Mouse (Mus musculus) heart, embryonic 14.5 days (tissue): ENCODE data around the gene Efcab10. TPM values are rescaled to one million over a fixed set of nuclear protein-coding genes. Genes with fewer than 3 reads are reported as not detected.
A peak's percentile ranks its signal among the peaks of the same experiment; 100 is the strongest.

Experiments used
- ATAC-seq: fragments of 200-750 bp; cut with Nextera tagmentation; 2 replicates; pipeline ENCODE4 v1.8.0; 2017; ENCODE audit warnings: low read depth, moderate TSS enrichment; ENCODE audit not compliant: insufficient number of reproducible peaks, insufficient read depth, low FRiP score
- H3K27ac ChIP-seq, 2 experiments: fragments of 200-500 bp in 1 of 2; fragments of 300-500 bp in 1 of 2; sonication (generic) in 1 of 2; replicated peaks in 1 of 2; 2 replicates each; pipeline ENCODE4 v1.5.1; 2012 to 2014; ENCODE audit warnings: low read depth in 2 of 2, low read length in 2 of 2, control low read depth in 1 of 2, mild to moderate bottlenecking in 1 of 2, mixed read lengths in 1 of 2; ENCODE audit not compliant: control insufficient read depth in 1 of 2, insufficient read depth in 1 of 2
- H3K27me3 ChIP-seq: fragments of 300-500 bp; sonication (generic); 2 replicates; pipeline ENCODE4 v1.6.1; 2014; ENCODE audit warnings: mild to moderate bottlenecking, low read length, control low read depth; ENCODE audit not compliant: control insufficient read depth, insufficient read depth
- H3K36me3 ChIP-seq: fragments of 300-500 bp; sonication (generic); 2 replicates; pipeline ENCODE4 v1.6.1; 2014; ENCODE audit warnings: mild to moderate bottlenecking, control low read depth, low read length, mixed read lengths; ENCODE audit not compliant: control insufficient read depth, insufficient read depth
- H3K4me1 ChIP-seq, 2 experiments: fragments of 200-500 bp in 1 of 2; fragments of 300-500 bp in 1 of 2; sonication (generic) in 1 of 2; 2 replicates each; pipeline ENCODE4 v1.6.1; 2012 to 2014; ENCODE audit warnings: low read length in 2 of 2, control low read depth in 1 of 2, mixed read lengths in 1 of 2; ENCODE audit not compliant: control insufficient read depth in 2 of 2, insufficient read depth in 2 of 2
- H3K4me2 ChIP-seq: fragments of 300-500 bp; sonication (generic); 2 replicates; pipeline ENCODE4 v1.6.1; 2014; ENCODE audit warnings: mild to moderate bottlenecking, low read length
- H3K4me3 ChIP-seq, 2 experiments: fragments of 200-500 bp in 1 of 2; fragments of 300-500 bp in 1 of 2; sonication (generic) in 1 of 2; 2 replicates each; pipeline ENCODE4 v1.5.1; 2012 to 2014; ENCODE audit warnings: low read length in 2 of 2, mild to moderate bottlenecking in 2 of 2, control low read depth in 1 of 2, low read depth in 1 of 2, moderate library complexity in 1 of 2; ENCODE audit not compliant: control insufficient read depth in 1 of 2, insufficient read depth in 1 of 2
- H3K9ac ChIP-seq: fragments of 300-500 bp; sonication (generic); 2 replicates; pipeline ENCODE4 v1.6.1; 2014; ENCODE audit warnings: mild to moderate bottlenecking, low read length
- H3K9me3 ChIP-seq: fragments of 300-500 bp; sonication (generic); 2 replicates; pipeline ENCODE4 v1.6.1; 2016; ENCODE audit warnings: low read length, control low read depth; ENCODE audit not compliant: control insufficient read depth
- WGBS: fragments of 180-500 bp; shearing (Covaris S2); extraction: QIAGEN DNeasy Blood & Tissue Kit; methylation state at CpG from one replicate; pipeline ENCODE4 v1.1.7; 2014; 5-methylcytosine and 5-hydroxymethylcytosine counted together
- polyA plus RNA-seq: library from polyadenylated mRNA; unstranded; fragments of >200 nt; fragmentation: Nextera tagmentation; extraction: Ambion mirVana; gene quantifications from 2 replicates; pipeline ENCODE4 v1.2.1, GENCODE M21; 2014

Gene Efcab10
- polyA plus RNA-seq, 1 experiment from 2014 or later = not detected

- Histone ChIP-seq H3K4me2 (no peak overlapping the region), H3K27ac (no peak overlapping the region), H3K4me3 (no peak overlapping the region), H3K9me3 (no peaks in the 10 kb centered on the region), H3K27me3 (no peaks in the 10 kb centered on the region), H3K9ac (no peak overlapping the region), H3K4me1 (peaks cover 6 to 12% of the 10 kb centered on the region in 2 experiments), H3K36me3 (no peaks in the 10 kb centered on the region)
- 66% methylated on average over 5 of the region's 5 CpGs for whole genome bisulfite sequencing
- ATAC-seq = no peak
Measured at GRCm38 (mm10) chr12:33359878-33360482, 34.7 kb upstream of the Efcab10 start.

DNA sequence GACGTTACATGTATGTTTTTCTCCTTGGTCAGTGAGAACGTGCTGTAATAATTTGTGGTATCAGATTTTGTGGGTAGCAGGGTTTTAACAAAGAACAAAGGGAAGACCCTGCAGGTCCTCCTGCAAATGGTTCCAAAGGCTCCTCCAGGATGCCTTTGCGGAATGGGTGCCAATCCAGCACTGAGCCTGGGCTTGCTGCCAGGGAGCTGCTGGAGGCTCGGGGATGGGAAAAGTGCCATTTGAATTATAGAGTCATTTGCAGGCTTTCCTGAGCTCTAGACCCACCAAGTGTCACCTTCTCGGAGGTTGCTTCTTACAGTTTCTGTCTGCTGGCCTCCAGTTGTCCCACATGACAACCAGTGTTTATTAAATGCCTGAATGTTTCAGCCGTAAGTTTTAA is 33.9 kb upstream of the Efcab10 start:
- Histone ChIP-seq H3K36me3 (no peaks in the 10 kb centered on the region), H3K4me3 (no peak overlapping the region), H3K9ac (no peak overlapping the region), H3K27me3 (no peaks in the 10 kb centered on the region), H3K4me1 (peaks cover 6 to 12% of the 10 kb centered on the region in 2 experiments), H3K27ac (0 out of 4 replicates have a peak overlapping the region, but pooled peaks of 1 of the 2 experiments have one; percentile 8), H3K9me3 (no peaks in the 10 kb centered on the region), H3K4me2 (no peak overlapping the region)
- no peak for ATAC-seq
- WGBS = 45% methylated on average over 6 of the region's 6 CpGs

DNA sequence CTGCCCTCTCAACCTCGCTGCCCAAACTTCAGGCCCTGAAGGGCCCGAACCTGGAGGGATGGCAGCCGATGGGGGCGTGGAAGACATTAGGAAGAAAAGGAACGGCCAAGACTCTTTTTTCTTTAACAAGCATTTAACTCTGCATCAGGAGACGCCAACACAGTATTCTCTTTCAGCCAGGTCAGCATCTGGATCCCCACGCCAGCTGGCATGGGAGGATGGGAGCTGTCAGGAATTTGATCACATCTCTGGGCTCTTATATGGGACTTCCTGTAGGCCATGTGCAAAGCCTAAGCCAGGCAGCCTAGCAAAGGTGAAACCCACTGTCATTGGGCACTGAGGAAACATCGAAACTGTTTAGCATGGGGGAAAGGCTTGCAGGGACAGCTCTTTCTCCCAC is 30.1 kb upstream of the Efcab10 start:
- Histone ChIP-seq H3K4me1 (peaks cover 6 to 12% of the 10 kb centered on the region in 2 experiments), H3K27ac (no peak overlapping the region), H3K27me3 (no peaks in the 10 kb centered on the region), H3K4me3 (no peak overlapping the region), H3K9ac (no peak overlapping the region), H3K9me3 (no peaks in the 10 kb centered on the region), H3K4me2 (no peak overlapping the region), H3K36me3 (0 out of 2 replicates have a peak, but pooled peaks cover 10% of the 10 kb centered on the region)
- ATAC-seq = no peak
- 86% methylated on average over 8 of the region's 8 CpGs for WGBS

GRCm38 (mm10) chr12:33365133-33365532 is 29.5 kb upstream of the Efcab10 start:
- Histone ChIP-seq H3K4me1 (peaks cover 4 to 9% of the 10 kb centered on the region in 2 experiments), H3K4me3 (no peak overlapping the region), H3K27me3 (no peaks in the 10 kb centered on the region), H3K27ac (no peak overlapping the region), H3K9me3 (no peaks in the 10 kb centered on the region), H3K4me2 (no peak overlapping the region), H3K36me3 (0 out of 2 replicates have a peak, but pooled peaks cover 10% of the 10 kb centered on the region), H3K9ac (no peak overlapping the region)
- no peak for ATAC-seq
- WGBS = 90% methylated on average over 8 of the region's 8 CpGs

GRCm38 (mm10) chr12:33369555-33369954 is 25.1 kb upstream of the Efcab10 start:
- Histone ChIP-seq H3K27me3 (no peaks in the 10 kb centered on the region), H3K4me2 (no peak overlapping the region), H3K9ac (no peak overlapping the region), H3K9me3 (no peaks in the 10 kb centered on the region), H3K27ac (no peak overlapping the region), H3K36me3 (0 out of 2 replicates have a peak, but pooled peaks cover 10% of the 10 kb centered on the region), H3K4me3 (no peak overlapping the region), H3K4me1 (no peaks in the 10 kb centered on the region)
- 84% methylated on average over 3 of the region's 3 CpGs for WGBS
- ATAC-seq = no peak

DNA sequence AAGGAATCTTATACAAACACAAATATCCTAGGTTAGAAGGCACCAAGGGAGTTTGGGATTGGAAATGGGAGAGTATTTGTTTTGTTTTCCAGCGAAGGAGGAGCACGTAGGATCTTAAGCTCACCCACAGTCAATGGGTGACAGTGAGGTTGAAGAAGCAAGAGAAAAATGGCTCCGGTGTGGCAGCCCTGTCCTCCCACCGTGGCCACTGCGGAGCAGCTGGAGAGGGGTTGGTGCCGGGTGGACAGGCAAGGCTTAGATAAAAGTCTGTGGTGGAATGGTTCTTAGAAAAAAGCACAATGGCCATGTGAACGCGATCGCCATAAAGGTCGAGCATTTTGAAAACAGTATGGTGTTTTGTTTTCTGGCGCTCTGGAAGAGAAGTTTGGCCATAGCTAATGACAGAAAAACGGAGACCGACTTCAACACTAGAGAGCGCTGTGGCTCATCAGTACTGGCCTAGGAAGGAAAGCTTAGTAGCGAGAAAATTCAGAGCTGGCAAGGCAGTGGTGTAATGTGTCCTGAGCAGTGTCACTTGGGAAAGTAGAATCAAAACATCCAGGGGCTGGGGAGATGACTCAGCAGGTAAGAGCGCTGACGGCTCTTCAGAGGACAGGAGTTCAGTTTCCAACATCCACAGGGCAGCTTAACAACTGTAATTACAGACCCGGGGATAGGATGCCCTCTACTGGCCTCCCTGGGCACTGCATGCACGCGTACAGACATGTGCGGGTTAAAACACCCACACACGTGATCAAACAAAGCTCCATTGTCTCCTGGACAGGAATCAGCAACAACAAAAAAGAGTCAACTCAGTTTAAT is 14.8 kb upstream of the Efcab10 start:
- WGBS = 18% methylated on average over 22 of the region's 22 CpGs
- H3K4me3 ChIP-seq = peak overlapping the region; percentile 18 to 42
- H3K4me1 ChIP-seq = peaks cover 0 to 3% of the 10 kb centered on the region in 2 experiments; a peak in 1 of 4 replicates
- no peaks in the 10 kb centered on the region for H3K27me3 ChIP-seq
- no peaks in the 10 kb centered on the region for H3K9me3 ChIP-seq
- no peaks in the 10 kb centered on the region for H3K36me3 ChIP-seq
- peak; percentile 39; the same call in 1 of the 2 replicates for ATAC-seq
- no peak overlapping the region for H3K9ac ChIP-seq
- H3K27ac ChIP-seq = no peak overlapping the region
- H3K4me2 ChIP-seq = peak overlapping the region; percentile 56

- no peaks in the 10 kb centered on the region for H3K27me3 ChIP-seq
- no peak; the same call in 1 of the 2 replicates for ATAC-seq
- no peak overlapping the region for H3K4me2 ChIP-seq
- H3K27ac ChIP-seq = no peak overlapping the region
- no peaks in the 10 kb centered on the region for H3K9me3 ChIP-seq
- 13% methylated on average over 5 of the region's 5 CpGs for WGBS
- no peak overlapping the region for H3K4me3 ChIP-seq
- no peak overlapping the region for H3K9ac ChIP-seq
- H3K4me1 ChIP-seq = no peaks in the 10 kb centered on the region
- H3K36me3 ChIP-seq = no peaks in the 10 kb centered on the region
Measured at GRCm38 (mm10) chr12:33388842-33389241, 5.8 kb upstream of the Efcab10 start.
